Mouse (Mus musculus) intestine, embryonic 16.5 days (tissue): ENCODE results near the gene Unc5cl. TPM values are rescaled to one million over a fixed set of nuclear protein-coding genes. Genes with fewer than 3 reads are reported as not detected.

Experiments used
- ATAC-seq: fragments of 200-750 bp; cut with Nextera tagmentation; 2 replicates; pipeline ENCODE4 v1.8.0; 2017; ENCODE audit warnings: moderate TSS enrichment, moderate library complexity
- H3K27ac ChIP-seq: fragments of 300-500 bp; sonication (generic); 2 replicates; pipeline ENCODE4 v1.5.1; 2014; ENCODE audit warnings: mild to moderate bottlenecking, low read length
- H3K27me3 ChIP-seq: fragments of 300-500 bp; sonication (generic); replicated peaks from 2 replicates; pipeline ENCODE4 v1.6.1; 2014; ENCODE audit warnings: low read length, control low read depth, mixed read lengths; ENCODE audit not compliant: control insufficient read depth, insufficient read depth
- H3K36me3 ChIP-seq: fragments of 300-500 bp; sonication (generic); 2 replicates; pipeline ENCODE4 v1.6.1; 2014; ENCODE audit warnings: low read length, control low read depth; ENCODE audit not compliant: control insufficient read depth, insufficient read depth
- H3K4me1 ChIP-seq: fragments of 300-500 bp; sonication (generic); 2 replicates; pipeline ENCODE4 v1.6.1; 2014; ENCODE audit warnings: low read length, control low read depth, mixed read lengths; ENCODE audit not compliant: control insufficient read depth, insufficient read depth
- H3K4me2 ChIP-seq: fragments of 300-500 bp; sonication (generic); 2 replicates; pipeline ENCODE4 v1.6.1; 2014; ENCODE audit warnings: low read depth, low read length, control low read depth
- H3K4me3 ChIP-seq: fragments of 300-500 bp; sonication (generic); 2 replicates; pipeline ENCODE4 v1.5.1; 2014; ENCODE audit warnings: mild to moderate bottlenecking, low read length
- H3K9ac ChIP-seq: fragments of 300-500 bp; sonication (generic); 2 replicates; pipeline ENCODE4 v1.6.1; 2014; ENCODE audit warnings: low read depth, low read length
- H3K9me3 ChIP-seq: fragments of 300-500 bp; sonication (generic); 2 replicates; pipeline ENCODE4 v1.6.1; 2016; ENCODE audit warnings: low read length, control low read depth; ENCODE audit not compliant: control insufficient read depth
- WGBS: fragments of 180-500 bp; shearing (Covaris S2); extraction: QIAGEN DNeasy Blood & Tissue Kit; methylation state at CpG from one replicate; pipeline ENCODE4 v1.1.7; 2014; 5-methylcytosine and 5-hydroxymethylcytosine counted together
- polyA plus RNA-seq: library from polyadenylated mRNA; unstranded; fragments of >200 nt; fragmentation: Nextera tagmentation; extraction: Ambion mirVana; gene quantifications from 2 replicates; pipeline ENCODE4 v1.2.1, GENCODE M21; 2015

Unc5cl gene
- polyA plus RNA-seq, 1 experiment from 2014 or later: 47.2 TPM

DNA sequence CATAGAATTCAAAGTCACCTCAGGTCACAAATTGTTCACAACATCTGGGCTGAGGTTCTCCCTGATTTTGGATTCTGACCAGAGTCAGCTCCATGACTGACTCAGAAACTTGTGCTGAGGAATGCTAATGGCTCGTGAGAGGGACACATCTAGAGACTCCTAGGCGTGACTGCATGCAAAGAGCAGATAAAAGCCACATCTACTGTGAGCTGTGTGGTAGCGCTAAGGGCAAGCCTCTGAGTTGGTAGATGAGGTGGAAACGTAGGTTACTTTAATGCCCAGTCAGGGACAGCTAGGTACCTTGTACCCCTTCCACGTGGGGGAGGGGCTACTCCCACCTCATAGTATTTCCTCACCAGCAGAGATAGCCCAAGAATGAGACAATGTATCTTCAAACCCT is 29.1 kb downstream of the Unc5cl start:
- Histone ChIP-seq H3K4me3 (no peak overlapping the region), H3K9ac (no peak overlapping the region), H3K27ac (no peak overlapping the region), H3K4me2 (no peak overlapping the region), H3K9me3 (no peaks in the 10 kb centered on the region), H3K27me3 (no peaks in the 10 kb centered on the region), H3K36me3 (no peaks in the 10 kb centered on the region), H3K4me1 (no peaks in the 10 kb centered on the region)
- ATAC-seq: peak; percentile 44; the same call in 1 of the 2 replicates
- WGBS: 80% methylated on average over 5 of the region's 5 CpGs

DNA sequence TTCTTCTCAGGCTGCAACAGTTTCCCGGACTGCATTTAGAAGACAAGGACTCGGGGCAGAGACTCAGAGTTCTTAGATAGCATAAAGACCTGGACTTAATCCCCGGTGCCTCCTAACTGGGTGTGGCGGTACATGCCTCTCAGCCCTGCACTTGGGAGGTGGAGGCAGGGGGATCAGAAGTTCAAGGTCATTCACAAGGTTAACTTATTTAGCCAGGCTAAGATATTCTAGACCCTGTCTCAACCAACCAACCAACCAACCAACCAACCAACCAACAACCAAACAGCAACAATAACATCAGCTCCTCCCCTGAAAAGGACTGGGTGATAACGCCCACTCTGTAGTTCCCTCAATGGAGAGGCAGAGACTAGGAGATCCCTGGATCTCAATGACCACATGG is 29.5 kb downstream of the Unc5cl start:
- H3K4me1 ChIP-seq: no peaks in the 10 kb centered on the region
- 87% methylated on average over 5 of the region's 5 CpGs for WGBS
- H3K4me2 ChIP-seq: no peak overlapping the region
- no peak overlapping the region for H3K4me3 ChIP-seq
- H3K9ac ChIP-seq: no peak overlapping the region
- H3K9me3 ChIP-seq: no peaks in the 10 kb centered on the region
- no peak overlapping the region for H3K27ac ChIP-seq
- H3K27me3 ChIP-seq: no peaks in the 10 kb centered on the region
- ATAC-seq: peak; percentile 9; the same call in 1 of the 2 replicates
- no peaks in the 10 kb centered on the region for H3K36me3 ChIP-seq

DNA sequence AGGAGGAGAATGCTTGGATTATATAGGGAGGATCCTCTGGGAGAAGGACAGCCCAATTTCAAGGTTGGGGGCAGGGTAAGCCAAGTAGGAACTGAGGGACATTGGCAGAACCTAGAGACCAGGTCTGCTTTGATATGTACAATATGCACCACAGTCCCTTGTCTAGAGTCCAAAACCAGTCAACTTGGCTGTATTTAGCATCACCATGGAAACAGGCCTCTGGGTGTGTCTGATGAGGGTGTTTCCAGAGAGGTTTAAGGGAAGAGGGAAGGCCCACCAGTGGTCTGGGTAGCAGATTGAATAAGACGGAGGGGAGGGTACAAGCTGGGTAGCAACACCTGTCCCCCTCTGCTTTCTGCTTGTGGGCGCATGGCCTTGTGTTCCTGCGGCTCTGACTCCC is 34.8 kb downstream of the Unc5cl start:
- no peaks in the 10 kb centered on the region for H3K9me3 ChIP-seq
- 93% methylated on average over 3 of the region's 3 CpGs for WGBS
- ATAC-seq: no peak
- H3K4me1 ChIP-seq: peaks cover 3% of the 10 kb centered on the region; the same call in 1 of the 2 replicates
- H3K4me3 ChIP-seq: no peak overlapping the region
- H3K36me3 ChIP-seq: no peaks in the 10 kb centered on the region
- H3K27ac ChIP-seq: no peak overlapping the region
- H3K27me3 ChIP-seq: no peaks in the 10 kb centered on the region
- H3K4me2 ChIP-seq: no peak overlapping the region
- H3K9ac ChIP-seq: no peak overlapping the region

DNA sequence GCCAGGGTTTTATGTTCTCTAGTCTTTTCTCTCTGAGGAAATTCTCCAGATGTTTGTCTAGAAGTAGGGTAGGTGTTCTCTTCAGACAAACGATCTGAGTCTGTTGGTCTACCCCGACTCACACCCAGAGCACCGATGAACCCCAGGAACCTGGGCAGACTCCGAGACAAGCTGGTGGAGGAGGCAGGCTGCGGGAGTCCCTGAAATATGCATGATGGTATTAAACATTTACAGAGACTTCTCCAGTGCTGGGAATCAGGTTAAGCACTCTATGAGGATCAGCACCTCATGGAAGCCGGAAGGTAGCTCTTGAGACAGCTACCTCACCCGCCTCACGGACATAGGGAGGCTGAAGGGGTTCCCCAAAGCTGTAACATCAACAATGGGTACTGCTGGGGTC is 37.9 kb downstream of the Unc5cl start:
- no peak overlapping the region for H3K9ac ChIP-seq
- ATAC-seq: no peak
- no peak overlapping the region for H3K4me2 ChIP-seq
- H3K27ac ChIP-seq: no peak overlapping the region
- WGBS: 87% methylated on average over 8 of the region's 8 CpGs
- H3K36me3 ChIP-seq: no peaks in the 10 kb centered on the region
- no peaks in the 10 kb centered on the region for H3K27me3 ChIP-seq
- peaks cover 3% of the 10 kb centered on the region; the same call in 1 of the 2 replicates for H3K4me1 ChIP-seq
- H3K4me3 ChIP-seq: no peak overlapping the region
- H3K9me3 ChIP-seq: no peaks in the 10 kb centered on the region

DNA sequence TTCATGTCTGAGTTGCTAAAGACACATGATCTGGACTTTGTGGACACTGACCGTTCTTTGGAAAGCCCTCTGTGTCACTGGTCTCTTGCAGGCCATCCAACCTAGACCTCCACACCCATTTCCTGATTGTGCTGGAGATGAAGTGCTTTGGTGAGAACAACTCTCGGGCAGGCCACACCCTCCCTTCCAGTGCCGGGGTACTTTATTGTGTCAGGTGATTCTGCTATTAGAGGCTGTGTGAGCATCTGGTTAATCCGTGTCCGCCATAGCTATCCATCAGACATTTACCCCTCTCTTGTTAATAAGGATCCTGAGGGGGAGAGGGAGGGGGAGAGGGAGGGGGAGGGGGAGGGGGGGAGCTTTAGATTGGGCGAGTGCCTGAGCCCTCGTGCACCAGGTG is 38.9 kb downstream of the Unc5cl start:
- no peak overlapping the region for H3K4me3 ChIP-seq
- H3K4me1 ChIP-seq: peaks cover 6% of the 10 kb centered on the region; the same call in 1 of the 2 replicates
- no peak overlapping the region for H3K27ac ChIP-seq
- no peaks in the 10 kb centered on the region for H3K36me3 ChIP-seq
- H3K9me3 ChIP-seq: no peaks in the 10 kb centered on the region
- peak; percentile 85 for ATAC-seq
- no peaks in the 10 kb centered on the region for H3K27me3 ChIP-seq
- H3K9ac ChIP-seq: no peak overlapping the region
- H3K4me2 ChIP-seq: no peak overlapping the region
- 42% methylated on average over 7 of the region's 7 CpGs for WGBS

DNA sequence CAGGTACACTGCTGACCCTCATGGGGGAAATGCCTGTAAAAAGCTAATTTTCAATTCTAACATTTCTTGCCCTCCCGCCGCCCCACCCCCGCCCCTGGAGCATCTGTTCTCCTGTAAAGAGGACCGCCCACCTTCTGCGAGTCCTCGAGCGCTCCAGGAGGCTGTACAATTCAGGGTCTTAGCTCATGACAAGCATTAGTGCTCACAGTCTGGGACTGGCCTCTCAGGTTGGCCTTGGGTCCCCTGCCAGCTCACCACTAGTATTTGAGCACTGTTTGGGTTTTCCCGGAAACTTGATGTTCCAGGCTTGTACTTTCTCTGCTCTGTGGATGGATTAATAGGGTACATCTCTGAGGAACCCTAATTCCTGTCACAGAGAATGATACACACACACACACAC is 39.3 kb downstream of the Unc5cl start:
- peaks cover 6% of the 10 kb centered on the region; the same call in 1 of the 2 replicates for H3K4me1 ChIP-seq
- peak; percentile 32 for ATAC-seq
- no peaks in the 10 kb centered on the region for H3K36me3 ChIP-seq
- H3K27me3 ChIP-seq: no peaks in the 10 kb centered on the region
- H3K4me2 ChIP-seq: no peak overlapping the region
- no peak overlapping the region for H3K9ac ChIP-seq
- 59% methylated on average over 8 of the region's 8 CpGs for WGBS
- no peak overlapping the region for H3K4me3 ChIP-seq
- H3K9me3 ChIP-seq: no peaks in the 10 kb centered on the region
- no peak overlapping the region for H3K27ac ChIP-seq

DNA sequence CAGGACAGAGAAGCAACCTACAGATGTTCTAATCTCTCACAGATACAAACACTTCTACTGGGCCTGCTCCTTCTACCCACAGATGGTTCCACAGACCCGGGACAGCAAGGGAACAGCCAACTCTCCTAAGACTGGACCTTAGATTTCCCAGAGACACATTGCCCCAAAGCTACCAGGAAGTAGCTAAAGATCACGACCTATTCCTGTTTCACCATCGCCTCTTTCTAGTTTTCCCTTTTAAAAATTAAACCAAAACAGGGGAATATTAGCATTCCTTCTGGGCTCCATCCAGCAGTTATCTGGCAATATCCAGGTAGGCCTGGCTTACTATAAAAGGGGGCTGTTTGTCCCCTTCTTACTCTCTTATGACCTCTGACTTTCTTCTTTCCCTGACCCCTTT is 43.3 kb downstream of the Unc5cl start:
- no peak for ATAC-seq
- no peak overlapping the region for H3K27ac ChIP-seq
- no peaks in the 10 kb centered on the region for H3K9me3 ChIP-seq
- 0 out of 2 replicates have a peak, but pooled peaks cover 5% of the 10 kb centered on the region for H3K4me1 ChIP-seq
- no peak overlapping the region for H3K4me3 ChIP-seq
- H3K27me3 ChIP-seq: no peaks in the 10 kb centered on the region
- no peaks in the 10 kb centered on the region for H3K36me3 ChIP-seq
- H3K9ac ChIP-seq: no peak overlapping the region
- WGBS: 58% methylated on average over 3 of the region's 3 CpGs
- no peak overlapping the region for H3K4me2 ChIP-seq

DNA sequence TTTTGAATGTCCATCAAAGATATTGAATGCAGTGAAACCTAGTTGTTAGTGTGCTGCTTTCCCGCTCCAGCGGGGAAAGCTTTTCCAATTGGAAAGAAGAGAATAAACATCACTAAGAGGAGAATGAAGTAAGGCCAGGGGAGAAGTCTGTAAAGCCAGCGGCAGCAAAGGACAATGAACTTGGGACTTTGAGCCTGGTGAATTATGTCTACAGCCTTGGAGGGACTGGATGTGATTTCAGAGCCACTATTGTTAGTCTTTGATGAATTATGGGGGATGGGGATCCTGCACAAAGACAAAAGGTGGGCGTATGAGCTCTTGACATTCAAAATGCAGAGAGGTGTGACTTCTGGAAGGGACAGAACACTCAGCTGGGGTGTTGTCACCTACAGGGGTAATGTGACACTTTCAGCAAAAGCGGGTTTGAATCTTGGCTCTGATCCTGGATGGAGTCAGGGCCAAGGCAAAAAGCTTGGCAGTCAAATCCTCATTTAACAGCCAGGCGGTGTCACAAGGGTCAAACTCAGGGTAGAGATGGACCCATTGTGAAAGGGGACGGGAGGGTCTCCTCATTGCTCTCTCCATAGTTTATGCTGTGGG is 46.2 kb downstream of the Unc5cl start:
- Histone ChIP-seq H3K4me1 (0 out of 2 replicates have a peak, but pooled peaks cover 5% of the 10 kb centered on the region), H3K27me3 (no peaks in the 10 kb centered on the region), H3K4me3 (no peak overlapping the region), H3K9ac (no peak overlapping the region), H3K27ac (no peak overlapping the region), H3K36me3 (no peaks in the 10 kb centered on the region), H3K9me3 (no peaks in the 10 kb centered on the region), H3K4me2 (no peak overlapping the region)
- 72% methylated on average over 7 of the region's 7 CpGs for WGBS
- ATAC-seq: peak; percentile 84

DNA sequence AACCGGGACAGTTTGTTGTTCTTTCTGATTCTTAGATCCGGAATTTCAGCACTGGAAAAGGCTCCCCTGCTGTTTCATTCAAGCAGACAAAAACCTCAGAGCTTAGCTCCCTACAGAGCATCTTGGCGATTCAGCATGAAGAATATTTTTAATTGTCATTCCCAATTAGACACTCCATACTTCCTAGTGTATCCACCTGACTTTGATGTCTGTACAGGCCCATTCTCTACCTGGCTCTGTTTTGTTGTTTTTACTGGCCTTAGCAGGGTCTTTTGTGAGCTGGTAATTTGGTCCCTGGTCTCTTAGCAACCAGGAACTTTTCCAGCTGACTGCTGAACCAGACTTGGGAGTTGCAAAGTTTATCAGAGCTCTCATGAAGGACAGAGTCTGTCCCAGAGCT is 50.3 kb downstream of the Unc5cl start:
- Histone ChIP-seq H3K27me3 (no peaks in the 10 kb centered on the region), H3K4me3 (no peak overlapping the region), H3K9me3 (no peaks in the 10 kb centered on the region), H3K9ac (no peak overlapping the region), H3K4me1 (0 out of 2 replicates have a peak, but pooled peaks cover 3% of the 10 kb centered on the region), H3K27ac (no peak overlapping the region), H3K36me3 (no peaks in the 10 kb centered on the region), H3K4me2 (no peak overlapping the region)
- 35% methylated on average over 3 of the region's 3 CpGs for WGBS
- no peak for ATAC-seq

DNA sequence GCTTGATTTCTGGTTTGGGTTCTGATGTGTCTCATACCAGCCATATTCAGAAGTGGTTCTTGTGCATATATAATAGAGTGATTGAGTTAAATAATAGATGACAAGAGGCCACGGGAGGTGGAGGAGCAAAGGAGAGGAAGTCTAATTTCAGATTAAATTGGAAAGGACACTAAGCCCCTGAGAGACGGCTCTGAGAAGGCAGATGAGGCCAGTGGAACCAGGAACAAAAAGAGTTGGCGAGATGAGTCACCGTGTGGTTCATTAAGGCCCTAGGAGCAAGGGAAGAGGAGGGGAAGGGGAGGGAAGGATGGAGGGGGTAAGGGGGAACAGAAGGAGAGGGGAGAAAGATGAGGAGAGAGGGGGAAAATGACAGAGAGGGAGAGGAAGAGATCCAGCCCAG is 52.3 kb downstream of the Unc5cl start:
- no peaks in the 10 kb centered on the region for H3K9me3 ChIP-seq
- no peak overlapping the region for H3K4me2 ChIP-seq
- H3K9ac ChIP-seq: no peak overlapping the region
- no peaks in the 10 kb centered on the region for H3K27me3 ChIP-seq
- no peak overlapping the region for H3K4me3 ChIP-seq
- H3K36me3 ChIP-seq: no peaks in the 10 kb centered on the region
- H3K4me1 ChIP-seq: no peaks in the 10 kb centered on the region
- no peak overlapping the region for H3K27ac ChIP-seq
- no peak for ATAC-seq
- WGBS: 64% methylated on average over 4 of the region's 4 CpGs
